Mouse (Mus musculus): ENCODE results near the gene Mob2.
A peak's percentile ranks its signal among the peaks of the same experiment; 100 is the strongest.

The Mob2 gene

DNA sequence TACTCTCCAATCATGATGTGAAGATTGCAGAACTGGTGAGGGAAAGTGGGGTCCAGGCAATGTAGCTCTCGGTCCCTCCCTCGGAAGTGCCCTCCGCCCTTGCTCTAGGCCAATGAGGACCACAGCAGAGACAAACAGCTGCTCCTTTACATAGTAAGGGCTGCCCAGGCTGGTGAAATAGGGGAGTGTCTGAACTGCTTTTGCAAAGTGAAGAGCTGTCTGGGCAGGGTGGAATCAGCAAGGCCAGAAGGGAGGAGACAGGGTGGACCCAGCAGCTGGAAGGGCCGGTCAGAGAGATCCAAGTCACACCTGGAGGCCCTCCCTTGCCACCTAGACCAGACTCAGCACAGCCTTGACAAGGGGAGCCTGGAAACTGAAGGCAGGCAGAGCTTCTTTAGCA lies 34.9 kb downstream of the Mob2 start:
- no peak for DNase-seq (ENCODE audit: low spot score in 2 of 2)

DNA sequence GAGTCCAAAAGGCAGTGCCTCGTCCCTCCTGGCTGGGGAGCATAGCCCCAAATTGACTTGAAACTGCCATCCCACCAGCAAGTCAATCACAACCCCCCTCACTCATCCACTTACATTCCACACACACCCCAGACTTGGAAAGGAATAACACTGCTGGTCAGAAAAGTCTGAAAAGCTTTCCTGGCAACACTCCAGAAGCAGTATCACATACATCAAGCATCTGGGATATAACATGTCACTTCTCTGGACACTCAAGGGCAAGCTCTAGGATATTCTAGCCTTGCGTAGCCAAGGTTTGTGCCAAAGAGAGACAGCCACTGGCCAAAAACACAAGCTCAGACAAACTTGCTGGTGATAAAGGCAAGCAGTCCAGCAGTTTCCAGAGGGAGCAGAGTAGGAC lies 35.7 kb downstream of the Mob2 start:
- no peak for DNase-seq (ENCODE audit: low spot score in 2 of 2)

DNA sequence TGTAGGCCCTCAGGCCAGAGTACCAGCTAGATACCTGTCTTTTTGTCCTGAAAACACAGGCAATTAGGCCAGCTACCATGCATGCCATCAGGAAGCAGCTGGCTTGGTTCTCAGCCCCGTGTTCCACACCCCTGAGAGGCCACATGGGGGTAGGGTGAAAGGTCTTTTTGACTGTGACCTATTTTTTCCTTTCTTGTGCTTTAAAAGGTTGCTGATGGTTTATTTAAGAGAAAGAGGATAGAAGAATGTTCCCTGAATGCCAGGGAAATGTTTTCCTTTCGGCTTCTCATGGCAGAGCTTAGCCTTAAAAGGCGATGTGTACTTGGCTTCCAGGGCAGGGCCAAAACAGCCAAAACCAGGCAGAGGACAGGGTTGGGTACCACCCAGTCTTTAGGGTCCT lies 40.0 kb downstream of the Mob2 start:
- DNase-seq (ENCODE audit: low spot score in 2 of 2) = no peak

DNA sequence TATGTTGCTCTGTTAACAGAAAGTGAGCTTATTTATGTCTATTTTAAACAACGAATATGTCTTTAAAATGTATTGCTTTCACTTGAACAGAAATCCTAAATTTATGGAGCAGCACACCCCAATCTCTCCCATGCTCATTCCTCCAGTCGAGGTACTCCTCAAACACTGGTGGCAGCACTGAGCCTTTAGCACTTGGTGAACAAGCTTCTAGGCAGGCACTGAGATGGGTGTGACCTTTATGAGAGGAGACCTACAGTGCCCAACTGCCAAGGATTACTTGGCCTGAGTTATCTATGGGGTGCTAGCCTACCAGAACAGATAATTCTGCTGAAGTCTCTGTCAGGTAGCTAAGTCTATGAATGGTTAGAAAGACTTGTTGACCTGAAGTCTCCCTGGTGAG lies 41.2 kb downstream of the Mob2 start:
- DNase-seq (ENCODE audit: low spot score in 2 of 2) = no peak

DNA sequence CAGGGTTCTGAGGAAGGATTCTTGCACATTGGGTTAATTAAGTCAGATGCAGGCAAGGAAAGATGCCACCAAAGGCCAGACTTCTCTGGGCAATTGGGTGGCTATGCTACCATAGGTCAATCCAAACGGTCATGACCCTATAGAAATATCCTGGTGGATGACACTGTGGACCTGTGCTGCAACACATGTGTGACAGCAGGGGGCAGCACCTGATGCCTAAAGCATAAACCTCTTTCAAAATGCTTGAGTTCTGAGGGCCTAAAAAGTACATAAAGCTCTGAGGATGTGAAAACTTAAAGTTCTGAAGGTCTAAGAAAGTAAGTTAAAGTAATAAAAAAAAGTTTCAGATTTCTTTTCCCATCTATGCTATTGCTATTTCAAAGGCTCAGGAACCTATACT lies 44.3 kb downstream of the Mob2 start:
- DNase-seq (ENCODE audit: low spot score in 2 of 2) = no peak

DNA sequence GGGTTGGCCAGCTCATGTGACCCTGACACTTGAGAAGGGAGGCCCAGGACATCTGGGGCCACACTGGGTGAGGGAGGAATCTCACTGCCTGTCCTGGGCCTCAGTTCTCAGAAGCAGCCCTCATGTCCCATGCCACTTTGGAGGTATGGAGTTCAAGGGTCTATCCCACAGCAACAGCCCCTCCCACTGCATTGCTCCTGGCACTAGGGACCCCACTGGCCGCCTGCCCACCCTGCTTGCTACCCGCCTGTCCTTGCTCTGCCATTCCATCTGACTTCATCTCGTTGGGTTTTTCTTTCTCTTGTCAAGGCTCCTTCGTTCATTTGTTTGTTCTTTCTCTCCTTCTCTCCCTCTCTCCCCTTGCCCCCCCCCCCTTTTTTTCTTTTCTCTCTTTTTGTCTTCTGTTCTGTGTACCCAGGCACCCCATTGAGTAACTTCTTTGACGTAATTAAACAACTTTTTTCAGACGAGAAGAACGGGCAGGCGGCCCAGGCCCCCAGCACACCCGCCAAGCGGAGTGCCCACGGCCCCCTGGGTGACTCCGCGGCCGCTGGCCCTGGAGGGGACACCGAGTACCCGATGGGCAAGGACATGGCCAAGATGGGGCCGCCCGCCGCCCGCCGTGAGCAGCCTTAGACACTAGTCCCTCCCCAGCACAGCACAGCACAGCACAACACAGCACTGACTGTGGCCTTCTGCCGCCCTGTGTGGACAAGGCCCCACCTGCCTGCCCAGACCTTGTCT lies 59.1 kb downstream of the Mob2 start:
- DNase-seq (ENCODE audit: low spot score in 2 of 2) = no peak

DNA sequence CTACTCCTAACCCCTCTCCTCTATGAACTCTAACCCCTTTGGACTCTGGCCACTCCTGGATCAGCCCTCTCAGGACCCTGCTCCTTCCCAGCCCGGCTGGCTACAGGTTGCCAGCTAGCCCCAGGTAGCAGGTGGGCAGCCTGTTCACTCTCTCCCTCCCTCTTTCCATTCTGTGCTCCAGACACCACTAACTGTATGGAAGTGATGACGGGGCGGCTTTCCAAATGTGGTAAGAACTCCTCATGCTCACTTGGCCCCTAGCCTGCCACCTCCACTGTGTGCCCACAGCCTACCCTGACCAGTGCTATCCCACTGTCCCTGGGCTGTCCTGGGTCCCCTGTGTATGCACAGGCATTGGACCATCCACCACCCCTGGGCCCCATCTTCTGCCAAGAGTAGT lies 60.2 kb downstream of the Mob2 start:
- no peak for DNase-seq (ENCODE audit: low spot score in 2 of 2)

DNA sequence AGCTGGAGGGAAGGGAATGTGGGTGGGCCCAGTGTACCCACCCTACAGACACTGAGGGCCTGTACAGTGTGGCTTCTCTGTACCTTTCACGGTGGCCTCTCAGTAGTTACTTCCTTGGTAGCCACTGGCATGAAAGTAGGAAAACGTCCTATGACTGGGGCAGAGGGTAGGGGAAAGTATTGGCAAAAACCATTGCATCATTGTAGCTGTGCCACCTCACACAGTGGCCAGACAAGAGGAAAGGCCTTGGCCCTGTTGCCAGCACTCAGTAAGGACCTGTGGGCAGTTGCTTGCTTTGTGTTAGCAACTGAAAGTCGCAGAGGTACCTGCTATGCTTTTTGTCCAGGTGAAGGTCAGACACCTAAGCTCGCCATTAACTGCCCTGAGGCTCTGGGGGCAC lies 66.7 kb downstream of the Mob2 start:
- no peak for DNase-seq (ENCODE audit: low spot score in 2 of 2)

DNA sequence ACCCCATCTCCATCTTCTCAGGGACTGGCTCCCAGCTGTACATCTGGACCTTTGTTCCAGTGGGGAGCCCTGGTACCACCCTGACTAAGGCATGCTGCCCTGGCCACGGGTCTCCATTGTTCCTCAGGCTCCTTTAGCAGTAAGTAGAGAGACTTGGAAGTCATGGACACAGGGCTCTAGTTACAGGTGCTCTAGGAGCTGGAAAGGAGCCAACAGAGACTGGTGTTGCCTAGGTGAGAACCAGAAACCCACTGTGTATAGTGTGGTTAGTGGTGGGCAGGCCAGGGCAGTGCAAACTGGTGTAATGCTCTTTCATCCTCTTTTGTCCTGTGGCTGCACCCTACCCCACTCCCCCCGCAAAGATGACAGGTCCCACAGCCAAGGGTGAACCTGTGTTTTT lies 69.7 kb downstream of the Mob2 start:
- DNase-seq (ENCODE audit: low spot score in 2 of 2) = no peak

DNA sequence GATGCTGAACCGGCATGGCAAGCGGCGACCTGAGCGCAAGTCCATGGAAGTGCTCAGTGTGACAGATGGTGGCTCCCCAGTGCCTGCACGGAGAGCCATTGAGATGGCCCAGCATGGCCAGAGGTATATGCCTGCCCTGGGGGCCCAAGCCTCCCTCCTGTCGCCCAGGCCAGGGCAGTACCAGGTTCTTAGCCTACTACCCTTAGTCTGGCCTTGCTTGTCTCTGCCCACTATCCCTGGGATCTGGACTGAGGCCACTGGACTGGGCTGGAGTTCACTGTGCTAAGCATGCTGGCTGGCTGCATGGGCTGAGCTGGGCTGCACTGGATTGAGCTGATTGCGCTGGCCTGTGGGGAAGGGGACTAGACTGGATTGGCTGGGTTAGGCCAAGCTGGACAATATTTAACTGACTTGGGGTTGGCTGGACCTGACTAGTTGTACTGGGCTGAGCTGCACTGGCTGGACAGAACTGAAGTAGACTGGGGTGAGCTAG lies 72.5 kb downstream of the Mob2 start:
- DNase-seq (ENCODE audit: low spot score in 2 of 2) = no peak

DNA sequence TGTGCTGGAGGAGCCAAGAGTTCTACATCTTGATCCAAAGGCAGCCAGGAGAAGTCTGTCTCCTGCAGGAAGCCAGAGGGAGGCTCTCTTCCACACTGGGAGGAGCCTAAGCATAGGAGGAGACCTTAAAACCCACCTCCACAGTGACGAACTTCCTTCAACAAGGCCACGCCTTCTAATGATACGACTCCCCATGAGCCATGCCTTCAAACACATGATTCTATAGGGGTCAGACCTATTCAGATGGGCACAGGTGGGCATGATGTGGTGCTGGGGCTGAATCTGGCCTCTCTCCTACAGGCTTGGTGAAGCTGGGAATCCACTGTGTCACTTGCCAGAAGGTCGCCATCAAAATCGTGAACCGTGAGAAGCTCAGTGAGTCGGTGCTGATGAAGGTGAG lies 79.6 kb downstream of the Mob2 start:
- DNase-seq (ENCODE audit: low spot score in 2 of 2) = no peak

DNA sequence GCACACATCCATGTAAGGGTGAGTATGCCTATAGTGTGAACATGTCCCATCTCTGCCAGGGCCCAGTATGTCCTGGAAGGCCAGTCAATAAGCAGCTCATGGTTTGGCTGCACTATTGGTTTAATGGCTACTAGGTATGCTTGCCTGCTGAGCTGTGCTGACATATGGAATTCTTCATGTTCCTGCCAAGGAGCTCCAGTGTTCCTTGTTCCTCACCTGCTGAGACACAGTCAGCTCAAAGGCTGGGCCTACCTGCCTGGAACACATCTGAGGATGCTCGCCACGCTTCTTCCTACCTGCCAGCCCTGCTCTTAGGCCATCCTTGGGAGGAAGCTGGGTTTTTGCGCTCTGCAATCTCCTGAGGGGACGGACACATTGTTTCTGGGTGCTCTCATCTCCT lies 81.6 kb downstream of the Mob2 start:
- no peak for DNase-seq (ENCODE audit: low spot score in 2 of 2)

DNA sequence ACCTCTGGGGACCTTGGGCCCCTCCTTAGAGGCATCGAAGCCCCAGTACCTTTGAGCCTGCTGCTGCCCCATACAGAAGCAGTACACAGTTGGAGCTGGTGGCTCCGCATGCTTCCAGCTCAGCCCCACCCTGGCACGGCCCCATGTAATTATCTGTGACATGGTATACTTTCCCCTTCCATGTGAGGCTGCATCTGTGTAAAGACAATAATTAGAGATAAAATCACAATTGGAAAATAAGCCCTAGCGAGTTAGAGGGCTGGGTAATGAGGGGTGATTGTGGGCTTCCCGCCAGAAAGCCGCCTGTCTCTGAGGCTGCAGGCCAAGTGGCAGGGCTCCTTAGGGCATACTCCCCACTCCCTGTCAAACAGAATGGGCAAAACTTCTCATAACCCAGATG lies 82.9 kb downstream of the Mob2 start:
- no peak for DNase-seq (ENCODE audit: low spot score in 2 of 2)

DNA sequence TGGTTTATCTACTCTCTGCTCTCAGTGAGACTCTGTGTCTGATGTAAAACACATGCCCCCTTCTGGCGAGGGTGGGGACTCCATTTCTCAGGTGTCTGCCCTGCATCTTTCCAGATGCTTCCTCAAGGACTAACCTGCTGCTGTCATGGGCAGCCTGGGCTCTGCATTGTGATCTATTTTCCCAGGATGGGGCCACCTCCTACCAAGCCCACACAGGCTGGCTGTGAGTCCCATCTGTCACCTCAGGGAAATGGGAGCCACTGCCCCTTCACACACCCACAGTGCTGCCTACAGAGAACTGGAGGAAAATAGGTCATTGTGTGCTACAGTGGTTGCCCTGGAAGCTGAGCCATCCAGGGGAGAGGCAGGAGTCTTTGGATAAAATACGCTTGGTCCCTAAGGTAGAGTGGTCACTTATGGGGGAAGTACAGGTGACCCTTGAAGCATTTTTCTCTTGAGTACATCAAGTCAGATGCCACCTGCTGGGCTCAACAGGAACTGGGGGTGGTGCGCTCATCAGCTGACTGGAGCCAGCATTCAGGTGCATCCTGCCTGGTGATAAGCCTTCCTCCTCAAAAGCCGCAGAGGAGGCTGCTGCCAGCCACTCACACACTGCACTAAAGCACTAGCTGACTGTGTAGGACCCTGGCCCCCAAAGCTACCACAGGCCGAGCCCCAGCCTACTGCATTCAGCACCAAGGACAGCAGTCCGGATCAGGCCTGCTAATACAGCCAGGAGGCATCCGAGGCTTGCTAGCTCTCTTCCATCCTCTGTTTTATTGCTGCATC lies 87.8 kb downstream of the Mob2 start:
- peak in 1 of 2 experiments; percentile 66 for DNase-seq (ENCODE audit: low spot score in 2 of 2)

DNA sequence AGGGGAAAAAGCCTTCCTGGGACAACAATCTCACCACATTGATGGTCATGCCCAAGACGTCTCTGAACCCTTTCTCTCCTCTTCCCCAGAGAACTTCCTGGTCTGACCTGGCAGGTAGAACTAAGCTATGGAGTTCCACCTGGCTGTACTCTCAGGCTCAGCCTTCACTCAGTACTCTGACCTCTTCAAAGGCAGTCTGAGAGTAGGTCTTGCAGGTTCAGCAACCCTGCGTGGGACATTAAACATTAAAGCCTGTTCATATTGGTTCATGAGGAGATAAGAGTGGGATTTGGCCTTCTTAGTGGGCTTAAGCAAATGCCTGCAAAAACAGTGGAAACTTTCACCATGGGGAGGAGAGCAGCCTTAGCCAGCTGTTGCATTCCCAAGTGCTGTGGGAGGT lies 94.6 kb downstream of the Mob2 start:
- DNase-seq (ENCODE audit: low spot score in 2 of 2) = no peak

DNA sequence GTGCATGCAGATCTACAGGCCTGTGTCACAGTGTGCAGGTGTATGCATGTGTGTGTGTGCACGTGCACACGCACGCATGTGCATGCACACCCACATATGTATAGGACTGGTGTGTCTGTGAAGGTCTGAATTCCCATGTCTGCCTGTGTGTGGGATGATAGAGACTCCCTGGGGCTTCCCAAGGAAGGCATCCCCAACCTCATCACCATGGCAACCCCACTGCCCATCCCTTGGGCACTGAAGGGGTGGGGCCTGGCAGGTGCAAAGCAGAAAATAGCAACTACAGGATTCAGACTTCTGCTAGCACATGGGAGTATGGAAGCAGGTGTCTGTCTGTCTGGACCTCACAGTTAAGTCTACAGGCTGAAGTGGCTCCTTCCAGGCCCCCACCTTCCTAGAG lies 98.3 kb downstream of the Mob2 start:
- peak in 1 of 2 experiments; percentile 51 for DNase-seq (ENCODE audit: low spot score in 2 of 2)

DNA sequence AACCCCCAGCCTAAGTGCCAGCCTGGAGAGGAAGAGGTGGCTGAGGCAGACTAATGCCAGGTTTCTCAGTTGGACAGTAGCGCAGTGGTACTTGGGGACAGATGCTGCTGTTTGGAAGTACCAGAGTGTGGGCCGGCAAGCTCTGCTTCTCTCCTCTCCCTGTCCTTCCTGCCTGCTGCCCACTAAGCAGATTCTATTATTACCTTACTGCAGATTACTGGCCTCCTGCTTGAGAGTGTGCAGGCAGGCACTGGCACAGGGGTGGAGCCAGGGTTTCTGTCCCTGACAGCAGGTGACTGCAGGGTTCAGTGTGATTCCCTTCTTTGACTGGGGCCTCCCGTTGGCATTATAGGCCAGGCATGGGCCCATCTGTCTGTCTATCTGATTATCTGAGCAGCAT lies 99.4 kb downstream of the Mob2 start:
- DNase-seq (ENCODE audit: low spot score in 2 of 2) = peak in 1 of 2 experiments; percentile 61

DNA sequence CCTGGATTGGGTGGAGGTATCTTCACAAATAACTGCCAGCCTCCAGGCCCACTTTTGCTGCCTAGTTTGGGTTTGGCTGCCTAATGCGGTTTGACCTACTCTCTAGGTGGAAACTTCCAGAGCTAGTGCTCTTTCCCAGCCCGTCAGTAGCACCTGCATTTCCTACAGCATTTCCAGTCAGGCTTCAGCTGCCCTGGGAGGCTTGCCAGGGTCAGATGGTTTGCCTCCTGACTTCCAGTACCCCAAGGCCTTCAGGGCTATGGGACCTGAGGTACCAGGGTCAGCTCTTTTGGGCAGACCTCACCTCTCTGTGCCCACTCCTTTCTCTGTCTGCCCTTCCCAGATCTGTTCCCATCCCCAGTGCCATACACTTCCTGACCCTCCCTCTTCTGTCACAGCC lies 99.9 kb downstream of the Mob2 start:
- DNase-seq (ENCODE audit: low spot score in 2 of 2) = no peak

DNA sequence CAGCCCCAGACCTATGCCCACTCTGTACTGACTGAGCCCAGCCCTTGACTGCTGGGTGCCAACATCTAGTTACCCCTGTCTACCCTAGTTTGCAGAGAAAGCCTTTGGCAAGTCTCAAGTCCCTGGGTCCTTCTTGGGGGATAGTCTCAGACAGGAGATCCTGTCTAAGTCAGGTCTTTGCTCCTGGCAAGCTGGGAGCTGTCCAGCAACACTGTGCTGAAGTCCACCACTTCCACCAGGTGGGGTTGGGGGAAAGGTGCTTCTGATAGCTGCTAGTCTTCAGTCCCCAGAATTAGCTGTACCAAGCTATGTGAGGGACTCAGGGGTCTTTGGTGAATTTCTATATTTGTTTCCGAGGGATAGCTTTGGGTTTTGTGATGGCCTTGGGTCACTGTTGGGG lies 101.7 kb downstream of the Mob2 start:
- no peak for DNase-seq (ENCODE audit: low spot score in 2 of 2)
